12 mouse cellular contexts compared by ENCODE assay signal in the genomic region with DNA sequence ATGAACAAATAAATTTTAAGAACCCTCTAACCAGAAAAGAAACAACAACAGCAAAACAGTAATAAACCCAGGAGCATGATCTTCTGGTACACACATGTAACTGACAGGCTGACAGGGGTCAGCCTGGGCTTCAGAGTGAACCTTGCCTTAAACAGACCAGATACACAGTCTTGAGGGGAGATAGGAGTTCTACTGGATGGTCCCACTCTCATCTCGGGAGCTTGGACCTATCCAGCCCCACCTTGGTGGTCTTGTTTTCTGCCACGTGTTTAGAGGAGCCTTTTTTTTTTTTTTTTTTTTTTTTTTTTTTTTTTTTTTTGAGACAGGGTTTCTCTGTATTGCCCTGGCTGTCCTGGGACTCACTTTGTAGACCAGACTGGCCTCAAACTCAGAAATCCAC.
"Had no signal": no experiment of that assay in that cellular context is flagged by ENCODE, and none has a peak within 500 bp of the region (broad histone marks: within the 10 kb centered on the region; RNA-seq: fewer than 3 reads in every experiment).

No protein-coding gene starts in this region.

- H3K36me3 ChIP-seq: limb, embryonic 12.5 days; limb, embryonic 15.5 days; midbrain, embryonic 13.5 days had no signal

- H3K27ac ChIP-seq: limb, embryonic 12.5 days; limb, embryonic 15.5 days; liver, embryonic 14.5 days; macrophage; midbrain, embryonic 13.5 days; stomach, postnatal 0 days had no signal

- DNase-seq: kidney, postnatal 4 days; liver, postnatal 0 days; lung, embryonic 14.5 days; right cerebral cortex, adult 18-20 months; right cerebral cortex, postnatal 14 days; right cerebral cortex, postnatal 4 days had no signal

- H3K9me3 ChIP-seq: limb, embryonic 12.5 days; limb, embryonic 15.5 days; midbrain, embryonic 13.5 days had no signal

- H3K9ac ChIP-seq: limb, embryonic 15.5 days; liver, embryonic 14.5 days had no signal
